Mouse (Mus musculus) CH12.LX (cell line): ENCODE results near the gene Nup210l.

ENCODE experiments used
- CTCF ChIP-seq, 2 experiments: IDR thresholded peaks in 1 of 2; conservative IDR thresholded peaks in 1 of 2; 2 replicates each; pipeline ENCODE4 v1.5.1; 2011 to 2012; ENCODE audit warnings: low read depth in 2 of 2, low read length in 2 of 2, improper control_type of control experiment in 1 of 2, inconsistent platforms in 1 of 2, mild to moderate bottlenecking in 1 of 2, moderate library complexity in 1 of 2
- EP300 ChIP-seq: IDR thresholded peaks from 2 replicates; pipeline ENCODE4 v1.6.1; 2011; ENCODE audit warnings: low read length, improper control_type of control experiment
- ETS1 ChIP-seq: conservative IDR thresholded peaks from 2 replicates; pipeline ENCODE4 v1.6.1; 2012; ENCODE audit warnings: low read depth, mild to moderate bottlenecking, inconsistent platforms, low read length, improper control_type of control experiment, moderate library complexity
- JUN ChIP-seq: IDR thresholded peaks from 2 replicates; pipeline ENCODE4 v1.6.1; 2011; ENCODE audit warnings: low read depth, mild to moderate bottlenecking, low read length, improper control_type of control experiment, moderate library complexity; ENCODE audit not compliant: insufficient read depth
- KAT2A ChIP-seq: IDR thresholded peaks from 2 replicates; pipeline ENCODE4 v1.6.1; 2012; ENCODE audit warnings: low read length, improper control_type of control experiment, inconsistent platforms; ENCODE audit not compliant: insufficient replicate concordance
- MYC ChIP-seq: IDR thresholded peaks from 2 replicates; pipeline ENCODE4 v1.6.1; 2011; ENCODE audit warnings: low read depth, mild to moderate bottlenecking, improper control_type of control experiment, low read length
- POLR2A ChIP-seq: IDR thresholded peaks from 2 replicates; pipeline ENCODE4 v1.6.1; 2011; ENCODE audit warnings: low read depth, mild to moderate bottlenecking, improper control_type of control experiment, low read length
- RAD21 ChIP-seq: IDR thresholded peaks from 2 replicates; pipeline ENCODE4 v1.6.1; 2011; ENCODE audit warnings: low read depth, mild to moderate bottlenecking, low read length, improper control_type of control experiment, moderate library complexity
- SIN3A ChIP-seq: IDR thresholded peaks from 2 replicates; pipeline ENCODE4 v1.6.1; 2012; ENCODE audit warnings: low read length, improper control_type of control experiment, inconsistent platforms
- TBP ChIP-seq: conservative IDR thresholded peaks from 2 replicates; pipeline ENCODE4 v1.6.1; 2011; ENCODE audit warnings: low read depth, low read length, improper control_type of control experiment
- USF2 ChIP-seq: conservative IDR thresholded peaks from 2 replicates; pipeline ENCODE4 v1.6.1; 2011; ENCODE audit warnings: low read depth, low read length, improper control_type of control experiment

DNA sequence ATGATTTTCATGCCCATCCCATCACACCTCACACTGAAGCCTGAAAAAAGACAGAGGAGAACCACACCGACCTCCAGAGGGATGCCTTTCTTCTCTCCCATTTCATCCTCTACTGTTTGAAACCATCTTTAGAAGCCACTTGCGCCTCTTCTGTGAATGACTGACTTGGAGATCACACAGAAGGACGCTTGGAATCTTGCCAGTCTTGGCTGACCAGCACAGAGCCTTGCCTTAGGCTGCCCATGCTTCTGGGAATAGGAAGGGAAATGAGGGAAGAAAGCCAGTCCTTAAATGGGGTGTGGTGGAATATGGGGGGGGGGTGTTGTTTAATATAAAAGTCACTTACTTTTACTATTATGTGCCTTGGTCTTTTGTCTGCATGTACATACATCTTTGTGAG, 79.6 kb downstream of the Nup210l start:
- no peak for TF ChIP-seq ETS1
- TF ChIP-seq EP300: no peak
- TF ChIP-seq CTCF (conservative IDR thresholded peaks at IDR 0.05 in 1 of 2, IDR thresholded peaks at IDR 0.05 in 1 of 2; ENCODE audit: low read depth in 2 of 2, low read length in 2 of 2): no peak
- no peak for TF ChIP-seq KAT2A
- no peak for TF ChIP-seq JUN
- TF ChIP-seq POLR2A: no peak
- TF ChIP-seq USF2: no peak
- TF ChIP-seq MYC: no peak
- TF ChIP-seq RAD21: no peak
- TF ChIP-seq TBP: no peak
- no peak for TF ChIP-seq SIN3A
